Mouse (Mus musculus): ENCODE measurements at regions not wholly inside any gene's neighbourhood (a gene's known extent, or its start where the extent isn't known, plus 50 kb on each side); places are given as distances from the start of the nearest gene placed in this dataset.

- TF ChIP-seq CTCF (IDR thresholded peaks at IDR 0.05) (no peak), POLR2A (IDR thresholded peaks at IDR 0.05; ENCODE audit: insufficient read depth, low read depth, low read length) (no peak)
These were observed 176.6 kb downstream of the Usp46 start for GRCm38 (mm10) chr5:73891606-73892005.

All from heart, adult 2 months (tissue).